Mouse (Mus musculus) erythroblast, embryonic 14.5 days (primary cell): Measurements from ENCODE around the gene Ctnnd2.

Experiments
- GATA1 ChIP-seq: IDR thresholded peaks from 2 replicates; pipeline ENCODE4 v1.6.1; 2012; ENCODE audit warnings: low read length, inconsistent platforms, mixed read lengths
- TAL1 ChIP-seq: IDR thresholded peaks from 3 replicates; pipeline ENCODE4 v1.6.1; 2012; ENCODE audit warnings: low read length, inconsistent platforms, mixed read lengths

DNA sequence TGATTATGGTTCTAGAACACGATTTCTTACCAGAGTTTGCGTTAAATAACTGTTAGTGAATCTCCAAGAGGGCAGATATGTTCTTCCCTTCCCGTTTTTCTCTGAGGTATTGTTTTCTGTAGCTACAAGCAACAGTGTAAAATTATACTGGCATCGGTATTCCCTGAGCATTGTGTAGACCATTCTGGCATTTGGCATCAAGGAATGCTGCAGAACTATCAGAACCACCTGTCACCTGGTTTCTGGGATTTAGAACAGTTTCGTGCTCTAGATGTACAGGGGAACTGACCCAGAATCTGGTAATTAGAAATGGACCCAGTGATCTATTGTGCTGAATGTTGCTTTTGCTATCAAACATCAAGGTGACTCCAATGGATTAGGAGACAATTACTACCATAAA, 250.8 kb downstream of the Ctnnd2 start:
- TF ChIP-seq TAL1 = no peak
- no peak for TF ChIP-seq GATA1
